ENCODE assay signal across 26 mouse cellular contexts in genomic region chr9:92865822-92866221, GRCm38 (mm10).
DNase-seq lines count a peak whose midpoint lies in the region; ATAC-seq and TF ChIP-seq lines count a peak whose summit lies in the region.
"Had no signal": no experiment of that assay in that cellular context is flagged by ENCODE, and none has a peak within 500 bp of the region (broad histone marks: within the 10 kb centered on the region; RNA-seq: fewer than 3 reads in every experiment).

No protein-coding gene starts in this region.

- no peaks in the 10 kb centered on the region for H3K27me3 ChIP-seq in lung, embryonic 16.5 days (ENCODE audit: control insufficient read depth, insufficient read depth, low read depth, low read length)
- no peaks in the 10 kb centered on the region for H3K27me3 ChIP-seq in intestine, embryonic 15.5 days (replicated peaks)
- H3K27me3 ChIP-seq in stomach, postnatal 0 days (ENCODE audit: control insufficient read depth, insufficient read depth, low read length), result no peaks in the 10 kb centered on the region
- H3K27me3 ChIP-seq: heart, embryonic 12.5 days; hindbrain, embryonic 15.5 days; liver, embryonic 12.5 days; neural tube, embryonic 13.5 days had no signal

- no peak for DNase-seq in lung, adult 2 months
- DNase-seq in lung, postnatal 14 days, result peak; percentile 8
- DNase-seq in stomach, postnatal 0 days (ENCODE audit: low spot score), result no peak
- DNase-seq in adrenal gland, postnatal 36 days, result no peak
- DNase-seq: adrenal gland, postnatal 25 days; B cell, adult 2 months; cerebellum, adult 2 months; gastrocnemius, adult 2 months; gastrocnemius, postnatal 36 days; heart, adult 2 months; kidney, adult 11 months; kidney, postnatal 14 days; liver, postnatal 0 days; right cerebral cortex, postnatal 4 days; thymus, postnatal 14 days had no signal

- no peaks in the 10 kb centered on the region for H3K36me3 ChIP-seq in lung, embryonic 16.5 days (ENCODE audit: control insufficient read depth, insufficient read depth, low read length)
- no peaks in the 10 kb centered on the region for H3K36me3 ChIP-seq in intestine, embryonic 15.5 days
- no peaks in the 10 kb centered on the region for H3K36me3 ChIP-seq in stomach, postnatal 0 days (ENCODE audit: control insufficient read depth, insufficient read depth, low read length)
- H3K36me3 ChIP-seq: heart, embryonic 12.5 days; hindbrain, embryonic 10.5 days; hindbrain, embryonic 15.5 days; liver, embryonic 12.5 days; neural tube, embryonic 13.5 days had no signal

- no peaks in the 10 kb centered on the region for H3K9me3 ChIP-seq in lung, embryonic 16.5 days (ENCODE audit: control insufficient read depth, low read length)
- no peaks in the 10 kb centered on the region for H3K9me3 ChIP-seq in intestine, embryonic 15.5 days
- H3K9me3 ChIP-seq in stomach, postnatal 0 days (ENCODE audit: control insufficient read depth, low read length), result no peaks in the 10 kb centered on the region
- H3K9me3 ChIP-seq: heart, embryonic 12.5 days; hindbrain, embryonic 10.5 days; hindbrain, embryonic 15.5 days; neural tube, embryonic 13.5 days had no signal

- TF ChIP-seq POLR2A in lung, adult 2 months (IDR thresholded peaks at IDR 0.05; ENCODE audit: borderline replicate concordance, extremely low read depth, low read depth, low read length), result no peak

- ATAC-seq in lung, embryonic 16.5 days (ENCODE audit: low read depth), result peak; percentile 94
- ATAC-seq in intestine, embryonic 15.5 days, result peak; percentile 96
- ATAC-seq in stomach, postnatal 0 days (ENCODE audit: low FRiP score, low TSS enrichment), result no peak
- ATAC-seq in erythroid progenitor cell, adult 5-6 weeks (replicated peaks; ENCODE audit: low FRiP score, poor library complexity, severe bottlenecking), result no peak
- ATAC-seq: forebrain, embryonic 16.5 days; liver, embryonic 12.5 days; liver, postnatal 0 days had no signal

- H3K4me1 ChIP-seq in lung, embryonic 16.5 days (replicated peaks; ENCODE audit: control insufficient read depth, insufficient read depth, low read length), result no peaks in the 10 kb centered on the region
- no peaks in the 10 kb centered on the region for H3K4me1 ChIP-seq in lung, adult 2 months (ENCODE audit: control insufficient read depth, insufficient read depth, low read length)
- H3K4me1 ChIP-seq in intestine, embryonic 15.5 days (replicated peaks), result no peaks in the 10 kb centered on the region
- H3K4me1 ChIP-seq in stomach, postnatal 0 days (replicated peaks; ENCODE audit: control insufficient read depth, insufficient read depth), result no peaks in the 10 kb centered on the region
- H3K4me1 ChIP-seq: heart, embryonic 12.5 days; hindbrain, embryonic 10.5 days; hindbrain, embryonic 15.5 days; liver, embryonic 12.5 days; neural tube, embryonic 13.5 days had no signal

- peak; percentile 30 for TF ChIP-seq EP300 in stomach, postnatal 0 days (optimal IDR thresholded peaks at IDR 0.05)

- H3K27ac ChIP-seq in lung, embryonic 16.5 days (ENCODE audit: low read length), result peak overlapping the region; percentile 39
- H3K27ac ChIP-seq in intestine, embryonic 15.5 days, result peak overlapping the region; percentile 36; the same call in 1 of the 2 replicates
- no peak overlapping the region for H3K27ac ChIP-seq in stomach, postnatal 0 days (replicated peaks)
- H3K27ac ChIP-seq: gastrocnemius, adult 2 months; heart, adult 2 months; hindbrain, embryonic 10.5 days; hindbrain, embryonic 15.5 days; layer of hippocampus, adult 2 months; liver, embryonic 12.5 days; neural tube, embryonic 13.5 days had no signal

- no peak overlapping the region for H3K4me2 ChIP-seq in lung, embryonic 16.5 days (ENCODE audit: low read depth, low read length)
- no peak overlapping the region for H3K4me2 ChIP-seq in intestine, embryonic 15.5 days (replicated peaks)
- no peak overlapping the region for H3K4me2 ChIP-seq in stomach, postnatal 0 days (replicated peaks; ENCODE audit: low read depth)
- H3K4me2 ChIP-seq: heart, embryonic 12.5 days; hindbrain, embryonic 15.5 days; liver, embryonic 12.5 days; midbrain, embryonic 11.5 days; neural tube, embryonic 13.5 days had no signal

- no peak for TF ChIP-seq CTCF in lung, adult 2 months (IDR thresholded peaks at IDR 0.05; ENCODE audit: insufficient read depth, low read length)
- TF ChIP-seq CTCF in stomach, postnatal 0 days (IDR thresholded peaks at IDR 0.05; ENCODE audit: low read depth), result no peak

- 42% methylated on average over 6 of the region's 6 CpGs for WGBS in lung, embryonic 16.5 days
- 53% methylated on average over 6 of the region's 6 CpGs for WGBS in lung, adult 2 months
- 57% methylated on average over 6 of the region's 6 CpGs for WGBS in intestine, embryonic 15.5 days
- WGBS in stomach, postnatal 0 days, result 53% methylated on average over 6 of the region's 6 CpGs

- H3K4me3 ChIP-seq in lung, embryonic 16.5 days (ENCODE audit: low read length), result no peak overlapping the region
- no peak overlapping the region for H3K4me3 ChIP-seq in lung, adult 2 months (replicated peaks; ENCODE audit: extremely low read depth, low read depth, low read length)
- H3K4me3 ChIP-seq in intestine, embryonic 15.5 days (replicated peaks), result no peak overlapping the region
- no peak overlapping the region for H3K4me3 ChIP-seq in stomach, postnatal 0 days (ENCODE audit: low read depth, low read length)
- H3K4me3 ChIP-seq: gastrocnemius, adult 2 months; heart, adult 2 months; heart, embryonic 12.5 days; hindbrain, embryonic 10.5 days; hindbrain, embryonic 15.5 days; layer of hippocampus, adult 2 months; liver, embryonic 12.5 days; neural tube, embryonic 13.5 days had no signal

- H3K9ac ChIP-seq in lung, embryonic 16.5 days (ENCODE audit: low read length), result no peak overlapping the region
- no peak overlapping the region for H3K9ac ChIP-seq in intestine, embryonic 15.5 days
- H3K9ac ChIP-seq in stomach, postnatal 0 days (ENCODE audit: low read length), result no peak overlapping the region
- H3K9ac ChIP-seq: heart, embryonic 12.5 days; hindbrain, embryonic 15.5 days; liver, embryonic 12.5 days; liver, postnatal 0 days; neural tube, embryonic 13.5 days had no signal

Comparison
In these comparisons a context has a peak if more than half of its experiments do, and no peak if none do; other contexts are left out.
1. ATAC-seq: peak in lung, embryonic 16.5 days (single experiment) and intestine, embryonic 15.5 days (single experiment); none in stomach, postnatal 0 days (single experiment) and erythroid progenitor cell, adult 5-6 weeks (single experiment).